ENCODE assay signal across 7 mouse cellular contexts in the genomic region with DNA sequence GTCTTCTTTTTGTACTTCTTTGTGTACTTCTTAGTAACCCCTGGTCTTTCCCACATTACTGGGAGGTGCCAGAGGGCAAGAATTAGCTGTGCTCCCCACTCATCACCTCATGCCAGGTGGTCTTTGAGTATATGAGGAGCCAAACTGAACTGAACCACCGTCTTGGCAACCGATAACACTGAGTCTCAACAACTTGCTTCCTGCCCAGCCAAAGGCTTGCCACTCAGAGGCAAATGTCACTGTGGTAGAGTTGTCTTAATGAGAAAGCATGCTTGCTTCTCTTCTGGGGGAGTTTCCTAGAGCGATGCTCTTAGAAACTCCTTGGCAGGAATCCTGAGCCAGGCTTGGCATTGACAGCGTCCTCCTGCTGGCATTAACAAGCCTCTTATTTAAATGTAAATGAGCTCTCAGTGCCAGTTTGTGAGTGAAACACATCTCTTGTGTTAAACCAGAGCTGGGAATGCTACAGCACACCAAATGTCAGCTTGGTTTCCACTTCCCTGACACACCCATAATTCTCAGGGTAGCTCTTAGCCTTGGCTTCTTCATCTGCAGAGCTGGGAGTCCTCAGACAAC.
A peak's percentile ranks its signal among the peaks of the same experiment; 100 is the strongest.
DNase-seq lines count a peak whose midpoint lies in the region; ATAC-seq lines count a peak whose summit lies in the region.

No protein-coding gene starts in this region.

- H3K4me1 ChIP-seq in hindbrain, embryonic 16.5 days (ENCODE audit: control insufficient read depth, insufficient read depth, low read depth, low read length), result no peaks in the 10 kb centered on the region; the same call in 1 of the 2 replicates

- no peaks in the 10 kb centered on the region for H3K9me3 ChIP-seq in hindbrain, embryonic 16.5 days (ENCODE audit: control insufficient read depth, low read length)

- intact Hi-C loops in left cerebral cortex, postnatal 4 days (cut with DNase I), result no loop called here
- intact Hi-C loops in heart, postnatal 36 days (cut with DNase I), result no loop called here

- WGBS in hindbrain, embryonic 16.5 days, result 23% methylated on average over 4 of the region's 4 CpGs

- peak overlapping the region; percentile 37; the same call in 1 of the 2 replicates for H3K27ac ChIP-seq in hindbrain, embryonic 16.5 days (ENCODE audit: low read depth, low read length)

- H3K9ac ChIP-seq in hindbrain, embryonic 16.5 days (ENCODE audit: low read depth, low read length), result no peak overlapping the region

- no peak overlapping the region for H3K4me2 ChIP-seq in hindbrain, embryonic 16.5 days (ENCODE audit: low read length)

- no peaks in the 10 kb centered on the region for H3K36me3 ChIP-seq in hindbrain, embryonic 16.5 days (ENCODE audit: control insufficient read depth, insufficient read depth, low read length)

- ATAC-seq in hindbrain, embryonic 16.5 days, result peak; percentile 97

- H3K4me3 ChIP-seq in hindbrain, embryonic 16.5 days (ENCODE audit: low read length), result no peak overlapping the region

- H3K27me3 ChIP-seq in hindbrain, embryonic 16.5 days (replicated peaks; ENCODE audit: control insufficient read depth, insufficient read depth, low read length), result no peaks in the 10 kb centered on the region; the same call in 1 of the 2 replicates

- DNase-seq in adrenal gland, postnatal 10 days, result peak; percentile 50
- DNase-seq in cerebellum, adult 18-20 months, result peak; percentile 29 to 38
- DNase-seq in left cerebral cortex, postnatal 4 days, result peak; percentile 92
- no peak for DNase-seq in spleen, adult 12 weeks (ENCODE audit: low spot score)
- DNase-seq in heart, postnatal 36 days, result no peak
- no peak for DNase-seq in embryo, embryonic 9.5 days (ENCODE audit: extremely low spot score)

Comparison
In these comparisons a context has a peak if more than half of its experiments do, and no peak if none do; other contexts are left out.
1. DNase-seq: peak in adrenal gland, postnatal 10 days (single experiment), cerebellum, adult 18-20 months (2 of 2) and left cerebral cortex, postnatal 4 days (single experiment); none in spleen, adult 12 weeks (single experiment), heart, postnatal 36 days (0 of 2) and embryo, embryonic 9.5 days (single experiment).